8 mouse cellular contexts compared by ENCODE assay signal in genomic region chr14:55643060-55643907, GRCm38 (mm10). TPM values are rescaled to one million over a fixed set of nuclear protein-coding genes. Genes with fewer than 3 reads are reported as not detected.
DNase-seq lines count a peak whose midpoint lies in the region; ATAC-seq and TF ChIP-seq lines count a peak whose summit lies in the region.

Gene Tm9sf1 (minus strand): TSS chr14:55643806.

- peaks cover 4 to 45% of the 10 kb centered on the region in 2 experiments; a peak in 2 of 4 replicates for H3K4me1 ChIP-seq in CH12.LX (ENCODE audit: control insufficient read depth in 1 of 2, insufficient read depth in 2 of 2)
- peaks cover 25% of the 10 kb centered on the region for H3K4me1 ChIP-seq in forebrain, embryonic 12.5 days
- peaks cover 17% of the 10 kb centered on the region for H3K4me1 ChIP-seq in heart, postnatal 0 days (ENCODE audit: control insufficient read depth, insufficient read depth)
- peaks cover 19% of the 10 kb centered on the region for H3K4me1 ChIP-seq in liver, postnatal 0 days (ENCODE audit: insufficient read depth)
- H3K4me1 ChIP-seq in neural tube, embryonic 14.5 days (ENCODE audit: control insufficient read depth, insufficient read depth, low read length), result peaks cover 14% of the 10 kb centered on the region; the same call in 1 of the 2 replicates

- peak; percentile 90 for ATAC-seq in forebrain, embryonic 12.5 days (ENCODE audit: low FRiP score)
- peak; percentile 89 for ATAC-seq in heart, postnatal 0 days (ENCODE audit: insufficient read depth, low read depth)
- ATAC-seq in liver, postnatal 0 days, result peak; percentile 92
- peak; percentile 88 for ATAC-seq in neural tube, embryonic 14.5 days (ENCODE audit: low read depth)

- no peaks in the 10 kb centered on the region for H3K9me3 ChIP-seq in CH12.LX (replicated peaks; ENCODE audit: low read length)
- H3K9me3 ChIP-seq in forebrain, embryonic 12.5 days, result no peaks in the 10 kb centered on the region
- H3K9me3 ChIP-seq in heart, postnatal 0 days (replicated peaks; ENCODE audit: control insufficient read depth, low read length), result no peaks in the 10 kb centered on the region
- no peaks in the 10 kb centered on the region for H3K9me3 ChIP-seq in liver, postnatal 0 days (ENCODE audit: low read length)
- H3K9me3 ChIP-seq in neural tube, embryonic 14.5 days (ENCODE audit: control insufficient read depth, low read length), result no peaks in the 10 kb centered on the region

- TF ChIP-seq CTCF in CH12.LX (conservative IDR thresholded peaks at IDR 0.05 in 1 of 2, IDR thresholded peaks at IDR 0.05 in 1 of 2; ENCODE audit: low read depth in 2 of 2, low read length in 2 of 2), result peak in 1 of 2 experiments; percentile 15; a peak in 2 of 4 replicates
- TF ChIP-seq CTCF in heart, postnatal 0 days (IDR thresholded peaks at IDR 0.05; ENCODE audit: low read depth), result no peak
- TF ChIP-seq CTCF in liver, postnatal 0 days (IDR thresholded peaks at IDR 0.05; ENCODE audit: low read depth), result 0 out of 2 replicates have a peak, but pooled peaks have one; percentile 13

- no peaks in the 10 kb centered on the region for H3K27me3 ChIP-seq in CH12.LX (replicated peaks)
- no peaks in the 10 kb centered on the region for H3K27me3 ChIP-seq in forebrain, embryonic 12.5 days
- no peaks in the 10 kb centered on the region for H3K27me3 ChIP-seq in heart, postnatal 0 days (ENCODE audit: control insufficient read depth, insufficient read depth, low read length)
- H3K27me3 ChIP-seq in liver, postnatal 0 days (ENCODE audit: insufficient read depth, low read length), result no peaks in the 10 kb centered on the region
- no peaks in the 10 kb centered on the region for H3K27me3 ChIP-seq in neural tube, embryonic 14.5 days (ENCODE audit: control insufficient read depth, insufficient read depth, low read length)

- peak; percentile 80 for TF ChIP-seq POLR2A in CH12.LX (IDR thresholded peaks at IDR 0.05; ENCODE audit: low read depth, low read length)

- peak within 1 kb of the TSS; percentile 52 for H3K27ac ChIP-seq in CH12.LX (ENCODE audit: insufficient read depth, low read depth)
- peak within 1 kb of the TSS; percentile 94 for H3K27ac ChIP-seq in forebrain, embryonic 12.5 days
- H3K27ac ChIP-seq in heart, postnatal 0 days (ENCODE audit: low read depth), result peak within 1 kb of the TSS; percentile 98
- H3K27ac ChIP-seq in liver, postnatal 0 days (ENCODE audit: low read depth), result peak within 1 kb of the TSS; percentile 94
- H3K27ac ChIP-seq in neural tube, embryonic 14.5 days (ENCODE audit: low read depth, low read length), result peak within 1 kb of the TSS; percentile 98

- H3K9ac ChIP-seq in CH12.LX (ENCODE audit: insufficient read depth, low read depth), result peak within 1 kb of the TSS; percentile 74
- peak within 1 kb of the TSS; percentile 90 for H3K9ac ChIP-seq in forebrain, embryonic 12.5 days
- H3K9ac ChIP-seq in heart, postnatal 0 days (replicated peaks; ENCODE audit: low read depth, low read length), result peak within 1 kb of the TSS; percentile 86
- peak within 1 kb of the TSS; percentile 85 for H3K9ac ChIP-seq in liver, postnatal 0 days (replicated peaks)
- H3K9ac ChIP-seq in neural tube, embryonic 14.5 days (replicated peaks; ENCODE audit: low read depth, low read length), result peak within 1 kb of the TSS; percentile 92

- dilution Hi-C loops in CH12.LX (cut with MboI; ENCODE audit: extremely low pct_ligation_motif_present, extremely low pct_unique_long_range_greater_than_20kb, low sequenced_read_pairs), result no loop called here

- peaks cover 38% of the 10 kb centered on the region for H3K79me2 ChIP-seq in CH12.LX (replicated peaks; ENCODE audit: control insufficient read depth, extremely low read depth, insufficient read depth, poor library complexity, severe bottlenecking)

- no peak for TF ChIP-seq EP300 in CH12.LX (IDR thresholded peaks at IDR 0.05; ENCODE audit: low read length)
- TF ChIP-seq EP300 in heart, postnatal 0 days (IDR thresholded peaks at IDR 0.05; ENCODE audit: low read depth), result peak; percentile 95
- TF ChIP-seq EP300 in liver, postnatal 0 days (IDR thresholded peaks at IDR 0.05; ENCODE audit: low read depth), result peak; percentile 39; the same call in 1 of the 2 replicates

- DNase-seq in CH12.LX (ENCODE audit: extremely low read depth), result peak; percentile 75
- DNase-seq in c-Kit-positive CD71-positive TER-119-negative erythroid progenitor cells, embryonic 14.5 days (ENCODE audit: low read depth), result peak; percentile 69
- DNase-seq in heart, postnatal 0 days (ENCODE audit: low spot score), result peak; percentile 80
- DNase-seq in large intestine, adult 2 months (ENCODE audit: low read depth, low spot score), result no peak
- DNase-seq in liver, postnatal 0 days, result peak; percentile 89
- peak; percentile 87 for DNase-seq in testis, postnatal 10 days (ENCODE audit: low spot score)

- peak within 1 kb of the TSS; percentile 94 for H3K4me2 ChIP-seq in CH12.LX (ENCODE audit: insufficient read depth, low read depth, poor library complexity, severe bottlenecking)
- peak within 1 kb of the TSS; percentile 90 for H3K4me2 ChIP-seq in forebrain, embryonic 12.5 days
- H3K4me2 ChIP-seq in heart, postnatal 0 days (ENCODE audit: low read depth, low read length), result peak within 1 kb of the TSS; percentile 96
- H3K4me2 ChIP-seq in liver, postnatal 0 days (ENCODE audit: low read depth, low read length), result peak within 1 kb of the TSS; percentile 92
- peak within 1 kb of the TSS; percentile 81 for H3K4me2 ChIP-seq in neural tube, embryonic 14.5 days (ENCODE audit: low read depth, low read length)

- TF ChIP-seq RAD21 in CH12.LX (IDR thresholded peaks at IDR 0.05; ENCODE audit: low read depth, low read length), result no peak

- in situ Hi-C loops in CH12.LX (cut with MboI; ENCODE audit: low pct_ligation_motif_present, low pct_unique_long_range_greater_than_20kb, low sequenced_read_pairs), result no loop called here

- H3K36me3 ChIP-seq in CH12.LX (replicated peaks in 1 of 2; ENCODE audit: control insufficient read depth in 1 of 2, insufficient read depth in 1 of 2, low read length in 1 of 2), result peaks cover 28 to 53% of the 10 kb centered on the region in 2 experiments
- peaks cover 35% of the 10 kb centered on the region for H3K36me3 ChIP-seq in forebrain, embryonic 12.5 days (replicated peaks)
- peaks cover 43% of the 10 kb centered on the region for H3K36me3 ChIP-seq in heart, postnatal 0 days (replicated peaks; ENCODE audit: control insufficient read depth, insufficient read depth, low read length)
- H3K36me3 ChIP-seq in liver, postnatal 0 days (replicated peaks; ENCODE audit: insufficient read depth, low read length), result peaks cover 33% of the 10 kb centered on the region
- H3K36me3 ChIP-seq in neural tube, embryonic 14.5 days (ENCODE audit: control insufficient read depth, insufficient read depth, low read length), result peaks cover 15% of the 10 kb centered on the region; the same call in 1 of the 2 replicates

- under 1% methylated on average over 87 of the region's 89 CpGs for WGBS in forebrain, embryonic 12.5 days
- under 1% methylated on average over 86 of the region's 89 CpGs for WGBS in heart, postnatal 0 days
- under 1% methylated on average over 89 of the region's 89 CpGs for WGBS in large intestine, adult 2 months
- WGBS in liver, postnatal 0 days (ENCODE audit: insufficient replicate concordance), result under 1% methylated on average over 84 of the region's 89 CpGs
- WGBS in neural tube, embryonic 14.5 days, result under 1% methylated on average over 86 of the region's 89 CpGs

- H3K4me3 ChIP-seq in CH12.LX (replicated peaks in 1 of 3; ENCODE audit: low read depth in 2 of 3, low read length in 2 of 3, poor library complexity in 1 of 3), result peak within 1 kb of the TSS; percentile 77 to 96 (median 93)
- H3K4me3 ChIP-seq in forebrain, embryonic 12.5 days (replicated peaks), result peak within 1 kb of the TSS; percentile 92
- H3K4me3 ChIP-seq in heart, postnatal 0 days (ENCODE audit: low read depth, low read length), result peak within 1 kb of the TSS; percentile 98
- H3K4me3 ChIP-seq in liver, postnatal 0 days (ENCODE audit: low read depth, low read length), result peak within 1 kb of the TSS; percentile 77
- peak within 1 kb of the TSS; percentile 95 for H3K4me3 ChIP-seq in neural tube, embryonic 14.5 days (ENCODE audit: low read depth, low read length)

TF ChIP-seq in CH12.LX, 34 proteins besides CTCF, POLR2A, EP300 and RAD21 (continues in another document):
- TF ChIP-seq JUN (IDR thresholded peaks at IDR 0.05; ENCODE audit: insufficient read depth, low read depth, low read length), result no peak
- TF ChIP-seq HCFC1 (IDR thresholded peaks at IDR 0.05; ENCODE audit: low read depth, low read length), result peak; percentile 88
- TF ChIP-seq MAFK (IDR thresholded peaks at IDR 0.05; ENCODE audit: insufficient replicate concordance, low read length), result no peak
- no peak for TF ChIP-seq NRF1 (IDR thresholded peaks at IDR 0.05; ENCODE audit: low read depth, low read length)
- peak; percentile 22; the same call in 1 of the 2 replicates for TF ChIP-seq BHLHE40 (IDR thresholded peaks at IDR 0.05; ENCODE audit: low read depth, low read length)
- no peak for TF ChIP-seq MAZ (IDR thresholded peaks at IDR 0.05; ENCODE audit: low read depth, low read length)
- TF ChIP-seq JUND (conservative IDR thresholded peaks at IDR 0.05; ENCODE audit: low read depth, low read length), result no peak
- TF ChIP-seq GABPA (IDR thresholded peaks at IDR 0.05; ENCODE audit: insufficient replicate concordance, low read depth, low read length), result peak; percentile 22; the same call in 1 of the 2 replicates
- TF ChIP-seq E2F4 (IDR thresholded peaks at IDR 0.05; ENCODE audit: insufficient replicate concordance, low read depth, low read length), result peak; percentile 60; the same call in 1 of the 2 replicates
- TF ChIP-seq POLR2AphosphoS2 (IDR thresholded peaks at IDR 0.05; ENCODE audit: low read depth, low read length), result peak; percentile 64
- peak; percentile 95 for TF ChIP-seq ELF1 (IDR thresholded peaks at IDR 0.05; ENCODE audit: low read depth, low read length)
- TF ChIP-seq MXI1 (IDR thresholded peaks at IDR 0.05; ENCODE audit: low read depth, low read length), result peak; percentile 80
- no peak for TF ChIP-seq RCOR1 (conservative IDR thresholded peaks at IDR 0.05; ENCODE audit: low read depth, low read length)
- TF ChIP-seq UBTF (IDR thresholded peaks at IDR 0.05; ENCODE audit: low read depth, low read length), result no peak; the same call in 1 of the 2 replicates
- no peak for TF ChIP-seq PAX5 (IDR thresholded peaks at IDR 0.05; ENCODE audit: low read length)

RNA-seq across cellular contexts. Expression of gene Tm9sf1, which starts in this region (rescaled TPM):
- total RNA-seq in CH12.LX (2012; rRNA removed) (51.3 and 57.8 TPM in 2 replicates), CH12.LX (2014; rRNA removed) (36.1 and 39.5 TPM in 2 replicates)
- polyA plus RNA-seq in CH12.LX (2012; ENCODE audit: insufficient read length, low read depth), result 58.0 and 65.3 TPM in 2 replicates
- polyA plus RNA-seq in forebrain, embryonic 12.5 days (2016; fragmentation: Nextera tagmentation; extraction: Ambion mirVana), result 68.7 and 73.4 TPM in 2 replicates
- 62.8 and 83.3 TPM in 2 replicates for total RNA-seq in heart, postnatal 0 days (2014; rRNA removed; ENCODE audit: low replicate concordance)
- polyA plus RNA-seq in heart, postnatal 0 days (2015; fragmentation: Nextera tagmentation; extraction: Ambion mirVana), result 62.7 and 67.4 TPM in 2 replicates
- polyA plus RNA-seq in large intestine, adult 2 months (2012; rRNA removed), result 96.9 and 108 TPM in 2 replicates
- 39.3 and 42.8 TPM in 2 replicates for polyA plus RNA-seq in liver, postnatal 0 days (2015; fragmentation: Nextera tagmentation; extraction: Ambion mirVana)
- polyA plus RNA-seq in neural tube, embryonic 14.5 days (2014; fragmentation: Nextera tagmentation; extraction: Ambion mirVana), result 55.9 and 66.9 TPM in 2 replicates
